Mouse (Mus musculus) frontal cortex, postnatal 36 days (tissue): Measurements from ENCODE around the gene Fa2h.

ENCODE experiments used
- DNase-seq, 2 experiments: peaks; one replicate each; pipeline ENCODE4 v3.0.0; 2022; ENCODE audit warnings: low spot score in 2 of 2

The Fa2h gene

GRCm38 (mm10) chr8:111393391-111394363 is at the start of gene Fa2h:
Gene Fa2h, minus strand, starts transcription at chr8:111393824.
- peak; percentile 52 to 64 for DNase-seq

GRCm38 (mm10) chr8:111439189-111439588 is 45.6 kb upstream of the Fa2h start:
- DNase-seq: peak; percentile 78 to 88

GRCm38 (mm10) chr8:111435071-111435828 is 41.6 kb upstream of the Fa2h start:
- no peak for DNase-seq

DNA sequence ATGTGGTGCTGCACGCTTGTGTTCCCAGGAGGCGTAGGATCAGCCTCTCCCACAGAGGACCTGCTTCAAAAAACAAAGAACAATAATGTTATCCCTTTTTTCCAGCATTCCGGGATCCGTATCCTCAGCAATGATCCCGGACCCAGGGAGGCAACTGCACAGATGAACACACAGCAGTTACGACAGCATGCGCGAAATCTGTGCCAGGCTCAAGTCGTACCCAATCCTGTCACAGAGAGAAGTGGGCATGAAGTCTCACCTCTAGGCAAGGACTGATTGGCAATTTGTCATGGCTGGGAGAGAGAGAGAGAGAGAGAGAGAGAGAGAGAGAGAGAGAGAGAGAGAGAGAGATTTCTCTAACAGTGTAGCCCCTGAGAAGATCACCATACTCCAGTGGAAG is 31.0 kb upstream of the Fa2h start:
- no peak for DNase-seq

- DNase-seq: no peak
Measured at GRCm38 (mm10) chr8:111424181-111424580, 30.6 kb upstream of the Fa2h start.

GRCm38 (mm10) chr8:111422614-111423013 is 29.0 kb upstream of the Fa2h start:
- no peak for DNase-seq

GRCm38 (mm10) chr8:111419171-111419570 is 25.5 kb upstream of the Fa2h start:
- DNase-seq: no peak

GRCm38 (mm10) chr8:111418601-111419000 is 25.0 kb upstream of the Fa2h start:
- DNase-seq: peak in 1 of 2 experiments; percentile 6

- DNase-seq: no peak
Measured at GRCm38 (mm10) chr8:111417222-111417621, 23.6 kb upstream of the Fa2h start.

DNA sequence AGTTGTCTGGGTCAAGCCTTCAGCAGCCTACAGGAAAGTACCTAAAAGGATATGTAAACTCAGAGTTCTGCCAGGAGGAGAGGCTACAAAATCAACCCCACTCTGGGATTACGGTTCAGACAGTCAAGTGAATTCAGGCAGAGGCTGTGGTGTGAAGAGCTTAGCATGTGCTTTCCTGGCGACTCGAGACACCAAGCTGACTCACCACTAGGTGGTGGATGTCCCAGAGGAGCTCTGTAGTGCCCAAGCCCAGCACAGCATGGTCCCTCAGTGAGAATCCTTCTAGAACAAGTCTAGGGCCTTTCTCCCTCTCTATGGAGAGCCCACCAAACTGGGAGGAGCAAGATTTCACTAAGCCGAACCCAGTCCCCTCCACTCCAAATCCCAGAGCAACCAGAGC is 9.8 kb upstream of the Fa2h start:
- no peak for DNase-seq

DNA sequence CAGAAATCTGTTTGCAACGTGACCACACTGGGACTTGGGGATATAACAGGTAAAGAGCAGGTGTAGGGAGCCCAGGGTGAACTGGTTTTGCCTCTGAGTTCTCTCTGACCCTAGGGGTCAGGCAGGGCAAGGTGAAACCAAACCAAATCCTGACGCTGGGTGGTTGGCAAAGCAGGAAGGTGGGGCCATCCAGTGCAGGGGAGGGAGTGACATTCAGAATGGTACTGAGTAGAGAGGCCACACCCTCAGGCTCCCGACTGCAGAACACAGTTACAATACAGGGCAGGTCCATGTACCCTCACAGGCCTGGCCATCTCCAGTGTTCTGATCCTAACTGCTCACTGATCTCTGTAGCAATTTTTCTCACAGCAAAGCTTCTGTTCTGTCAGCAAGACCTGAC is 2.4 kb downstream of the Fa2h start:
- DNase-seq: no peak

GRCm38 (mm10) chr8:111390837-111391236 is 2.8 kb downstream of the Fa2h start:
- DNase-seq: no peak

- DNase-seq: no peak
Measured at GRCm38 (mm10) chr8:111389581-111389980, 4.0 kb downstream of the Fa2h start.

- no peak for DNase-seq
Measured at GRCm38 (mm10) chr8:111385915-111386314, 7.7 kb downstream of the Fa2h start.

- no peak for DNase-seq
Measured at GRCm38 (mm10) chr8:111384628-111385027, 9.0 kb downstream of the Fa2h start.

DNA sequence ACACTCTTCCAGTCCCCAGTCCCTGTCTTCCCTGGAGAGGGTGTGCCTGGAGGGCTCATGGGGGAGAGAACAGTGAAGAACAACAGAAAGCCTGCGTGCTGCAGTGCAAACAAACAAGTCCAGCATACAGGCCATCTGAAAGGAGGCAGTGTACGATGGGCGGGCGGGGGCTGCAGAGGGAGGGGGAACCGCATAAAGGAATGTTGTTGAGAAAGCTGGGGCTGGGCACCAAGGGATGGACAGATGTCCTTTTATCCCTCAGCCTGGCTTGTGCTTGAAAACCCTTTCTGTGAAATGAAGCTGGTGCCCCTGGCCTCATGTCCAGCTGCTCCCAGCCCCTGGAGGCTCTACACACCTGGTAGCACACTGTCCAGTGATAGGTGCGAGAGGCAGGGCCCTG is 18.4 kb downstream of the Fa2h start:
- DNase-seq: no peak

GRCm38 (mm10) chr8:111369711-111370110 is 23.9 kb downstream of the Fa2h start:
- no peak for DNase-seq

- DNase-seq: no peak
Measured at GRCm38 (mm10) chr8:111367350-111367749, 26.3 kb downstream of the Fa2h start.

- DNase-seq: no peak
Measured at GRCm38 (mm10) chr8:111366610-111367234, 26.9 kb downstream of the Fa2h start.

GRCm38 (mm10) chr8:111363489-111363888 is 30.1 kb downstream of the Fa2h start:
- DNase-seq: no peak

GRCm38 (mm10) chr8:111360579-111361209 is 32.9 kb downstream of the Fa2h start:
- DNase-seq: no peak

DNA sequence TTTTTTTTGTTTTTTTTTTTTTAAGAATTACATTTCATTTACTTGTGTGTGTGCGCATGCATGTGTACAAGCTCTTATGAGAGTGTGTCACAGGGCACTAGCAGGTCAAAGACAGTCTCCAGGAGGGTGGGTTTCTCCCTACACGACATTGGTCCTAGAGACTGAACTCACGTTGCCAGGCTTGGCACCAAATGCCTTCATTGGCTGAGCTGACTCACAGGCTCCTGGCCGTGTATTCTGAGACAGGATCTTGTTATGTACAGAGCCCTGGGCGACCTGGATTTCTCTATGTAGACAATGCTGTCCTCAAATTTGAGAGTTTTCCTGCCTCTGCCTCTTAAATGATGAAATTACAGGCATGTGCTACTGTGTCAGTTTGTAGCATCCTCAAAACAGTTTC is 33.7 kb downstream of the Fa2h start:
- DNase-seq: no peak
